In the genomic region with DNA sequence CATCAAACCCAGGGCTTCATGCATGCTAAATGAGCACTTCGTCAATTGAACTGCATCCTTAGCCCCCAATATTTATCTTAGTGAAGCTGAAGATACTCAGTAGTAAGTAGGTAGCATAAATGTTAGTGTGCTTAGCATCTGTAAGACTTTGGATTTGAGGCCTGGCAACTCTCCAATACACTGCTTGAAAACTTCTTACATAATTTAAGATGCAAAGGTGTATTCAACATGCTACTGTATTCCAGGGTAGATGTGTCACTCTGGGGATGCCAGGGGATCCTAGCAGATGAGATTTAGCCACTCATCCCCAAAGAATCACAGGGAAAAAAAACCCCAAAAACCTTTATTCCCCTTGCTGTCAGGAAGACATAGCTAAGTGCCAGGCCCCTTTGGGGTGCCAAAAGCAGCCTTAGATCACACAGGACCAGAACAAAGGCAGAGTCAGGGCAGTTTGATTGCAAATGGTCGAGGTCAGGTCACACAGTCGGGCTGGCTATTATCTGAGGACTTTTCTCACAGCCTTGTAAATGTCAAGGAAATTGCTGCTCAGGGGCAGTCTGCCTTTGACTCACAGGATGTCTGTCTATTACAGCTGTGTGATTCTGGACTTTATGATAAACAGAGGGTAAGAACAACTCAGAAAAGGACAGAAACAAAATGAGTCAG, we compare ENCODE assay signal across 10 mouse cellular contexts. TPM values are rescaled to one million over a fixed set of nuclear protein-coding genes. Genes with fewer than 3 reads are reported as not detected.
A peak's percentile ranks its signal among the peaks of the same experiment; 100 is the strongest.
DNase-seq lines count a peak whose midpoint lies in the region; ATAC-seq and TF ChIP-seq lines count a peak whose summit lies in the region.
"Had no signal": no experiment of that assay in that cellular context is flagged by ENCODE, and none has a peak within 500 bp of the region (broad histone marks: within the 10 kb centered on the region; RNA-seq: fewer than 3 reads in every experiment).

No protein-coding gene starts in this region.

- no peaks in the 10 kb centered on the region for H3K36me3 ChIP-seq in megakaryocyte, embryonic 14.5 days (replicated peaks; ENCODE audit: low read length)
- no peaks in the 10 kb centered on the region for H3K36me3 ChIP-seq in limb, embryonic 10.5 days
- H3K36me3 ChIP-seq: embryonic facial prominence, embryonic 13.5 days had no signal

- H3K27me3 ChIP-seq in megakaryocyte, embryonic 14.5 days (replicated peaks) = no peaks in the 10 kb centered on the region
- H3K27me3 ChIP-seq in limb, embryonic 10.5 days (ENCODE audit: low read depth, poor library complexity, severe bottlenecking) = no peaks in the 10 kb centered on the region
- H3K27me3 ChIP-seq: embryonic facial prominence, embryonic 13.5 days had no signal

- ATAC-seq in megakaryocyte, adult 5-6 weeks (ENCODE audit: poor library complexity, severe bottlenecking) = no peak

- no peak for TF ChIP-seq CTCF in olfactory bulb, adult 2 months (IDR thresholded peaks at IDR 0.05; ENCODE audit: insufficient read depth, low read depth, low read length)

- H3K9me3 ChIP-seq in megakaryocyte, embryonic 14.5 days = no peaks in the 10 kb centered on the region
- H3K9me3 ChIP-seq in limb, embryonic 10.5 days (replicated peaks) = no peaks in the 10 kb centered on the region
- H3K9me3 ChIP-seq: embryonic facial prominence, embryonic 13.5 days had no signal

- H3K27ac ChIP-seq in limb, embryonic 10.5 days = peak overlapping the region; percentile 69
- peak overlapping the region; percentile 3; the same call in 1 of the 2 replicates for H3K27ac ChIP-seq in olfactory bulb, adult 2 months (ENCODE audit: insufficient read depth, low read depth, low read length)
- H3K27ac ChIP-seq: embryonic facial prominence, embryonic 13.5 days had no signal

- peaks cover 76% of the 10 kb centered on the region for H3K4me1 ChIP-seq in megakaryocyte, embryonic 14.5 days
- H3K4me1 ChIP-seq in limb, embryonic 10.5 days = peaks cover 28% of the 10 kb centered on the region
- peaks cover 17% of the 10 kb centered on the region for H3K4me1 ChIP-seq in olfactory bulb, adult 2 months (ENCODE audit: control insufficient read depth, insufficient read depth, low read length)
- H3K4me1 ChIP-seq: embryonic facial prominence, embryonic 13.5 days had no signal

- H3K4me3 ChIP-seq in megakaryocyte, embryonic 14.5 days (replicated peaks) = peak overlapping the region; percentile 16
- no peak overlapping the region for H3K4me3 ChIP-seq in limb, embryonic 10.5 days
- no peak overlapping the region for H3K4me3 ChIP-seq in olfactory bulb, adult 2 months (ENCODE audit: insufficient read depth, low read depth, low read length)
- H3K4me3 ChIP-seq: embryonic facial prominence, embryonic 13.5 days had no signal

- 26% methylated on average over 3 of the region's 3 CpGs for WGBS in limb, embryonic 10.5 days
- WGBS in olfactory bulb, adult 2 months = 26% methylated on average over 3 of the region's 3 CpGs

- DNase-seq in adrenal gland, adult (ENCODE audit: inconsistent age in 2 of 2, low spot score in 1 of 2) = peak; percentile 67 to 85
- DNase-seq in adrenal gland, adult 18-20 months (ENCODE audit: low spot score in 2 of 2) = no peak
- DNase-seq in limb, embryonic 10.5 days (ENCODE audit: low spot score) = peak; percentile 36
- DNase-seq in urinary bladder, postnatal 14 days (ENCODE audit: low spot score) = no peak
- DNase-seq in right cerebral cortex, postnatal 36 days (ENCODE audit: low spot score in 2 of 2) = no peak

- no peak for TF ChIP-seq POLR2A in olfactory bulb, adult 2 months (IDR thresholded peaks at IDR 0.05; ENCODE audit: insufficient read depth, low read depth, low read length)

RNA-seq across cellular contexts. Expression of gene Serinc5, which starts 17.0 kb away (rescaled TPM):
- 10 to 100 TPM; 42.0 to 63.8 TPM for total RNA-seq in adrenal gland, adult 18-20 months (2021)
- 1.1 and 2.0 TPM in 2 replicates for polyA plus RNA-seq in megakaryocyte, embryonic 14.5 days (2012; ENCODE audit: insufficient read depth, low replicate concordance)
- 10.8 and 12.0 TPM in 2 replicates for total RNA-seq in megakaryocyte, adult 5-6 weeks (2015)
- total RNA-seq in megakaryocyte, adult 5-6 weeks (2017) = 9.7 and 11.8 TPM in 2 replicates
- 9.1 and 10.1 TPM in 2 replicates for polyA plus RNA-seq in limb, embryonic 10.5 days (2016; fragmentation: Nextera tagmentation; extraction: Ambion mirVana)
- 157 TPM in 1 of 2 replicates, not detected in the other for polyA plus RNA-seq in olfactory bulb, adult 2 months (2012; ENCODE audit: insufficient read depth, insufficient read length, low replicate concordance, missing spikeins)

RNA-seq across cellular contexts. Expression of gene Spz1, which starts 17.9 kb away (rescaled TPM):
- not detected for total RNA-seq in adrenal gland, adult 18-20 months (2021)
- not detected in 2 replicates for polyA plus RNA-seq in megakaryocyte, embryonic 14.5 days (2012; ENCODE audit: insufficient read depth, low replicate concordance)
- not detected in 2 replicates for total RNA-seq in megakaryocyte, adult 5-6 weeks (2015)
- 0.18 TPM in 1 of 2 replicates, not detected in the other for total RNA-seq in megakaryocyte, adult 5-6 weeks (2017)
- not detected in 2 replicates for polyA plus RNA-seq in limb, embryonic 10.5 days (2016; fragmentation: Nextera tagmentation; extraction: Ambion mirVana)
- polyA plus RNA-seq in olfactory bulb, adult 2 months (2012; ENCODE audit: insufficient read depth, insufficient read length, low replicate concordance, missing spikeins) = not detected in 2 replicates
- total RNA-seq: liver, adult 2 months had no signal
- polyA plus RNA-seq: embryonic facial prominence, embryonic 13.5 days; liver, adult 2 months had no signal

Comparison
In these comparisons a context has a peak if more than half of its experiments do, and no peak if none do; other contexts are left out.
1. DNase-seq: peak in adrenal gland, adult (2 of 2) and limb, embryonic 10.5 days (single experiment); none in adrenal gland, adult 18-20 months (0 of 2), urinary bladder, postnatal 14 days (single experiment) and right cerebral cortex, postnatal 36 days (0 of 2).